Mouse (Mus musculus) midbrain, embryonic 15.5 days (tissue): ENCODE measurements around the gene Osbpl5. TPM values are rescaled to one million over a fixed set of nuclear protein-coding genes. Genes with fewer than 3 reads are reported as not detected.
"Not testable (repeated sequence)": the region's sequence is repeated elsewhere in the genome, so short reads cannot be mapped to it uniquely, and the experiment has no call there.

Experiments used
- ATAC-seq: fragments of 200-750 bp; cut with Nextera tagmentation; replicated peaks from 2 replicates; pipeline ENCODE4 v1.8.0; 2017; ENCODE audit warnings: moderate TSS enrichment
- H3K27ac ChIP-seq: fragments of 300-500 bp; sonication (generic); 2 replicates; pipeline ENCODE4 v1.5.1; 2015; ENCODE audit warnings: mild to moderate bottlenecking, inconsistent platforms
- H3K27me3 ChIP-seq: fragments of 300-500 bp; sonication (generic); replicated peaks from 2 replicates; pipeline ENCODE4 v1.6.1; 2015; ENCODE audit warnings: inconsistent platforms
- H3K36me3 ChIP-seq: fragments of 300-500 bp; sonication (generic); replicated peaks from 2 replicates; pipeline ENCODE4 v1.6.1; 2015; ENCODE audit warnings: inconsistent platforms
- H3K4me1 ChIP-seq: fragments of 300-500 bp; sonication (generic); 2 replicates; pipeline ENCODE4 v1.6.1; 2015; ENCODE audit warnings: inconsistent platforms
- H3K4me2 ChIP-seq: fragments of 300-500 bp; sonication (generic); 2 replicates; pipeline ENCODE4 v1.6.1; 2015; ENCODE audit warnings: inconsistent platforms, mild to moderate bottlenecking, moderate library complexity
- H3K4me3 ChIP-seq: fragments of 300-500 bp; sonication (generic); 2 replicates; pipeline ENCODE4 v1.5.1; 2015; ENCODE audit warnings: mild to moderate bottlenecking, inconsistent platforms
- H3K9ac ChIP-seq: fragments of 300-500 bp; sonication (generic); 2 replicates; pipeline ENCODE4 v1.6.1; 2015; ENCODE audit warnings: mild to moderate bottlenecking, inconsistent platforms
- H3K9me3 ChIP-seq: fragments of 300-500 bp; sonication (generic); 2 replicates; pipeline ENCODE4 v1.6.1; 2016; ENCODE audit warnings: inconsistent platforms
- WGBS: fragments of 180-500 bp; shearing (Covaris S2); methylation state at CpG from one replicate; pipeline ENCODE4 v1.1.7; 2015; ENCODE audit warnings: mixed read lengths; 5-methylcytosine and 5-hydroxymethylcytosine counted together
- microRNA-seq: library from miRNA; unstranded; fragments of <30 nt; microRNA quantifications from one replicate; pipeline ENCODE4, GENCODE M21; 2016
- polyA plus RNA-seq: library from polyadenylated mRNA; unstranded; fragments of >200 nt; fragmentation: Nextera tagmentation; extraction: Ambion mirVana; gene quantifications from 2 replicates; pipeline ENCODE4 v1.2.1, GENCODE M21; 2015

Gene Osbpl5
- polyA plus RNA-seq, 1 experiment from 2014 or later = 44.0 TPM

DNA sequence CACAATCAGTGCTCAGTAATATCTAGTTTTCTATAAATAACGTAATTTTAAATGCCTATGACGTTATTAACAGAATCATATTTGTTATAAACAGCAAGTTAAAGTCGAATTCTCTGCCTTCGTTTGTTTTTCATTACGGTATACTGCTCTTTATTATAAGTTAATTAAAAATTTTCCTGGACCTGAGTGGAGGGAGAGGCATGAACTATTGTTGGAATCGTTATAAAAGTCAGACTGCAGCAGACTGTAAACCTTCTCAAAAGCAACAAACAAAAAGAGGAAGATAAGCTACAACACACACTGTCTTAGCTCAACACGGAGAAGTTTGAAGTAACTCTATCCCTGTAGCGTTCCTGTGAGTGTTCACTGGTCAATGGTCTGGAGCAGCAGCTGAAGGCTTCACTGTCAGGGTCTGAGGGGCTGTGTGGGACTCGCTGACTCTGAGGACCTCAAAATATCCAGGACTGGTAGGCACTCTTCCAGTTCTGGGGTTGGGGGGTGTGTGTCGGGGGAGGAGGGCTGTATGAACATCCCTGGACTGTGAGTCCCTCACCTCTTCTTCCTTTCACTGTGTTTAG lies 106.9 kb downstream of the Osbpl5 start:
- H3K4me1 ChIP-seq, H3K27ac ChIP-seq, H3K36me3 ChIP-seq, H3K27me3 ChIP-seq, H3K9ac ChIP-seq, H3K9me3 ChIP-seq: not testable (repeated sequence)
- Histone ChIP-seq H3K4me3 (peak overlapping the region; percentile 67), H3K4me2 (peak overlapping the region; percentile 74)
- peak; percentile 60 for ATAC-seq
- WGBS = 53% methylated on average over 10 of the region's 10 CpGs

DNA sequence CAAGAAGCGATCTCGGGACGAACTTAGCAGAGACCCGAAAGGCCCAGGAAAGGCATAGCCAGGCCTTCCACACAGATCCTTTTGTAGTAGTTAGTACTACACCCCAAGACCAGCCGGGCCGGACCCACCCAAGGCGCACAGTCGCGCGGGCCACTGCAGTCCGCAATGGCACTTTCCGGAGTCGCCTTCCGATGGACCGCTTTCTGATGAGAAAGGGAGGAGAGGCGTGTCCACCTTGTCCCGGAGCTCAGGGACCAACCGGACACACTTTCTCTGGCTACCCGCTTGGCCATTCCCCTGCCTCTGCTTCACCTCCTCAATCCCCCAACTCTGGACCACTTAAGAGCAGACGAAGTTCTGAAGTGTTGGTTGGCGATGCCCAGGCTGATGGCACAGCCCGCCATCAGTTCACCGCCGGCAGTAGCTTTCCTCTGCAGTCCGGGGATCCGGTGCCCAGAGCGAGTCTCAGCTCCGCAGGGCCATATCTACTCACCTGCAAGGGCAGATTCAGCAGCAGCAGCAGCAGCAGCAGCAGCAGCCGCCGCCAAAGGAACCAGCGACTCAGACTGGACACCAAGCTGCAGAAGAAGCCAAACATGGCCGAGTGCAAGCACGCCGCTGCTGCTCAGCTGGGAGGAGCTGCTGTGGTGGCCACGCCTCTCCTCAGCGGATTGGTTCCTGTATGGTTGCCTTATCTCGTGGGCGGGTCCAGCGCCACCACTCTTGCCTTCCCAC lies 107.6 kb downstream of the Osbpl5 start, which contains the start of gene Tnfrsf22:
TSS of gene Tnfrsf22 (minus strand) at position 628 of the 735 bp plus-strand sequence.
- peak within 1 kb of the TSS; percentile 67 for H3K4me3 ChIP-seq
- H3K9ac ChIP-seq = peak within 1 kb of the TSS; percentile 61
- H3K4me2 ChIP-seq = peak within 1 kb of the TSS; percentile 74
- ATAC-seq = peak; percentile 99
- H3K27ac ChIP-seq = no peak within 1 kb of the TSS
- no peaks in the 10 kb centered on the region for H3K36me3 ChIP-seq
- WGBS = 5% methylated on average over 39 of the region's 39 CpGs
- H3K9me3 ChIP-seq = no peaks in the 10 kb centered on the region
- no peaks in the 10 kb centered on the region for H3K27me3 ChIP-seq
- peaks cover 5% of the 10 kb centered on the region; the same call in 1 of the 2 replicates for H3K4me1 ChIP-seq

- not testable (repeated sequence) for H3K4me3 ChIP-seq, H3K27ac ChIP-seq, H3K9ac ChIP-seq, H3K27me3 ChIP-seq, H3K9me3 ChIP-seq, H3K4me1 ChIP-seq, ATAC-seq, H3K4me2 ChIP-seq, H3K36me3 ChIP-seq
- 93% methylated on average over 2 of the region's 2 CpGs for WGBS
These were observed 112.8 kb downstream of the Osbpl5 start for GRCm38 (mm10) chr7:143643949-143644348.

Small RNAs within 50 kb of the gene (microRNA-seq; reads per million reads assigned to microRNA genes)
- not detected for gene Gm22064

Other genes with a start within 250 kb of the Osbpl5 start
- gene Nap1l4, start 207.9 kb downstream of the Osbpl5 start, polyA plus RNA-seq = 344 and 348 TPM in 2 replicates
- gene Cars, start 156.9 kb downstream of the Osbpl5 start, polyA plus RNA-seq = 74.1 and 75.8 TPM in 2 replicates
- 0.15 and 0.21 TPM in 2 replicates for gene Tnfrsf26, start 128.3 kb downstream of the Osbpl5 start, polyA plus RNA-seq
- gene Tnfrsf22, start 107.3 kb downstream of the Osbpl5 start, polyA plus RNA-seq = 3.2 and 3.5 TPM in 2 replicates
- 1.1 and 1.2 TPM in 2 replicates for gene Tnfrsf23, start 71.1 kb downstream of the Osbpl5 start, polyA plus RNA-seq
- gene Mrgprg, start 10.0 kb upstream of the Osbpl5 start, polyA plus RNA-seq = not detected in 2 replicates
- 9.8 and 10.0 TPM in 2 replicates for gene Mrgpre, start 27.5 kb upstream of the Osbpl5 start, polyA plus RNA-seq
- 6.2 and 7.1 TPM in 2 replicates for gene Nadsyn1, start 65.9 kb upstream of the Osbpl5 start, polyA plus RNA-seq
- gene Dhcr7, start 66.2 kb upstream of the Osbpl5 start, polyA plus RNA-seq = 71.6 and 73.6 TPM in 2 replicates
- not detected in 2 replicates for gene Gm498, start 109.9 kb upstream of the Osbpl5 start, polyA plus RNA-seq
- 8.8 and 10.5 TPM in 2 replicates for gene Shank2, start 244.9 kb upstream of the Osbpl5 start, polyA plus RNA-seq